Mouse (Mus musculus) CH12.LX (cell line): Measurements from ENCODE around the gene Mapk6. TPM values are rescaled to one million over a fixed set of nuclear protein-coding genes. Genes with fewer than 3 reads are reported as not detected.

Experiments used
- DNase-seq: peaks from one replicate; pipeline ENCODE4 v3.0.0-alpha.2; 2013; ENCODE audit errors: extremely low read depth
- H3K27ac ChIP-seq: 2 replicates; pipeline ENCODE4 v1.5.1; 2012; ENCODE audit warnings: low read depth, mild to moderate bottlenecking, control low read depth, moderate library complexity; ENCODE audit not compliant: insufficient read depth
- H3K27me3 ChIP-seq: replicated peaks from 2 replicates; pipeline ENCODE3; 2012; ENCODE audit warnings: inconsistent platforms
- H3K36me3 ChIP-seq, 2 experiments: replicated peaks in 1 of 2; 2 replicates each; pipeline versions ENCODE3 to v1.6.1; 2012; ENCODE audit warnings: inconsistent platforms in 1 of 2, low read length in 1 of 2, mild to moderate bottlenecking in 1 of 2, mixed read lengths in 1 of 2, moderate library complexity in 1 of 2; ENCODE audit not compliant: control insufficient read depth in 1 of 2, insufficient read depth in 1 of 2
- H3K4me1 ChIP-seq, 2 experiments: 2 replicates each; pipeline ENCODE4 v1.6.1; 2012; ENCODE audit warnings: inconsistent platforms in 1 of 2, moderate library complexity in 1 of 2; ENCODE audit not compliant: insufficient read depth in 2 of 2, control insufficient read depth in 1 of 2
- H3K4me2 ChIP-seq: 2 replicates; pipeline ENCODE4 v1.6.1; 2012; ENCODE audit warnings: low read depth, mild to moderate bottlenecking, control low read depth; ENCODE audit not compliant: poor library complexity, insufficient read depth, severe bottlenecking
- H3K4me3 ChIP-seq, 3 experiments: fragments of 150-350 bp in 1 of 3; sonication (generic) in 1 of 3; replicated peaks in 1 of 3; 2 replicates each; pipeline versions ENCODE3 to v1.5.1; 2011 to 2012; ENCODE audit warnings: low read depth in 2 of 3, low read length in 2 of 3, mild to moderate bottlenecking in 2 of 3, moderate library complexity in 2 of 3, control low read depth in 1 of 3, improper control_type of control experiment in 1 of 3, inconsistent platforms in 1 of 3, mixed read lengths in 1 of 3; ENCODE audit not compliant: poor library complexity in 1 of 3
- H3K79me2 ChIP-seq: replicated peaks from 2 replicates; pipeline ENCODE4 v1.6.1; 2012; ENCODE audit warnings: mild to moderate bottlenecking, moderate library complexity; ENCODE audit not compliant: control insufficient read depth, poor library complexity, insufficient read depth, severe bottlenecking; ENCODE audit errors: extremely low read depth
- H3K9ac ChIP-seq: 2 replicates; pipeline ENCODE4 v1.6.1; 2012; ENCODE audit warnings: low read depth, mild to moderate bottlenecking, control low read depth, moderate library complexity; ENCODE audit not compliant: insufficient read depth
- H3K9me3 ChIP-seq: replicated peaks from 2 replicates; pipeline ENCODE3; 2012; ENCODE audit warnings: low read length, inconsistent platforms, mixed read lengths
- CTCF ChIP-seq, 2 experiments: IDR thresholded peaks in 1 of 2; conservative IDR thresholded peaks in 1 of 2; 2 replicates each; pipeline ENCODE4 v1.5.1; 2011 to 2012; ENCODE audit warnings: low read depth in 2 of 2, low read length in 2 of 2, improper control_type of control experiment in 1 of 2, inconsistent platforms in 1 of 2, mild to moderate bottlenecking in 1 of 2, moderate library complexity in 1 of 2
- ELF1 ChIP-seq: IDR thresholded peaks from 2 replicates; pipeline ENCODE4 v1.6.1; 2014; ENCODE audit warnings: low read depth, mild to moderate bottlenecking, inconsistent platforms, low read length, improper control_type of control experiment
- EP300 ChIP-seq: IDR thresholded peaks from 2 replicates; pipeline ENCODE4 v1.6.1; 2011; ENCODE audit warnings: low read length, improper control_type of control experiment
- ETS1 ChIP-seq: conservative IDR thresholded peaks from 2 replicates; pipeline ENCODE4 v1.6.1; 2012; ENCODE audit warnings: low read depth, mild to moderate bottlenecking, inconsistent platforms, low read length, improper control_type of control experiment, moderate library complexity
- HCFC1 ChIP-seq: IDR thresholded peaks from 2 replicates; pipeline ENCODE4 v1.6.1; 2012; ENCODE audit warnings: low read depth, mild to moderate bottlenecking, inconsistent platforms, low read length, improper control_type of control experiment
- IRF4 ChIP-seq: IDR thresholded peaks from 2 replicates; pipeline ENCODE4 v1.6.1; 2014; ENCODE audit warnings: low read depth, mild to moderate bottlenecking, inconsistent platforms, low read length, improper control_type of control experiment
- JUND ChIP-seq: conservative IDR thresholded peaks from 2 replicates; pipeline ENCODE4 v1.6.1; 2011; ENCODE audit warnings: low read depth, low read length, improper control_type of control experiment
- KAT2A ChIP-seq: IDR thresholded peaks from 2 replicates; pipeline ENCODE4 v1.6.1; 2012; ENCODE audit warnings: low read length, improper control_type of control experiment, inconsistent platforms; ENCODE audit not compliant: insufficient replicate concordance
- MAX ChIP-seq: IDR thresholded peaks from 2 replicates; pipeline ENCODE4 v1.6.1; 2011; ENCODE audit warnings: low read length, improper control_type of control experiment
- MAZ ChIP-seq: IDR thresholded peaks from 2 replicates; pipeline ENCODE4 v1.6.1; 2012; ENCODE audit warnings: low read depth, mild to moderate bottlenecking, inconsistent platforms, low read length, improper control_type of control experiment, moderate library complexity
- MXI1 ChIP-seq: IDR thresholded peaks from 2 replicates; pipeline ENCODE4 v1.6.1; 2011; ENCODE audit warnings: mild to moderate bottlenecking, low read depth, low read length, improper control_type of control experiment
- NELFE ChIP-seq: IDR thresholded peaks from 2 replicates; pipeline ENCODE4 v1.6.1; 2011; ENCODE audit warnings: low read depth, low read length, improper control_type of control experiment
- RAD21 ChIP-seq: IDR thresholded peaks from 2 replicates; pipeline ENCODE4 v1.6.1; 2011; ENCODE audit warnings: low read depth, mild to moderate bottlenecking, low read length, improper control_type of control experiment, moderate library complexity
- RCOR1 ChIP-seq: conservative IDR thresholded peaks from 2 replicates; pipeline ENCODE4 v1.6.1; 2012; ENCODE audit warnings: low read depth, mild to moderate bottlenecking, inconsistent platforms, low read length, improper control_type of control experiment
- SMC3 ChIP-seq: IDR thresholded peaks from 2 replicates; pipeline ENCODE4 v1.6.1; 2011; ENCODE audit warnings: low read depth, low read length, improper control_type of control experiment
- TBP ChIP-seq: conservative IDR thresholded peaks from 2 replicates; pipeline ENCODE4 v1.6.1; 2011; ENCODE audit warnings: low read depth, low read length, improper control_type of control experiment
- UBTF ChIP-seq: IDR thresholded peaks from 2 replicates; pipeline ENCODE4 v1.6.1; 2012; ENCODE audit warnings: low read depth, mild to moderate bottlenecking, inconsistent platforms, low read length, improper control_type of control experiment, moderate library complexity
- ZC3H11A ChIP-seq: IDR thresholded peaks from 2 replicates; pipeline ENCODE4 v1.6.1; 2012; ENCODE audit warnings: low read depth, mild to moderate bottlenecking, inconsistent platforms, low read length, improper control_type of control experiment
- ZKSCAN1 ChIP-seq: IDR thresholded peaks from 2 replicates; pipeline ENCODE4 v1.6.1; 2012; ENCODE audit warnings: low read depth, inconsistent platforms, low read length, improper control_type of control experiment, borderline replicate concordance
- ZNF384 ChIP-seq: IDR thresholded peaks from 2 replicates; pipeline ENCODE4 v1.6.1; 2012; ENCODE audit warnings: low read depth, low read length, improper control_type of control experiment, inconsistent platforms
- dilution Hi-C: fragments of 300-500 bp; cut with MboI; formaldehyde crosslinking; loops from 2 replicates; pipeline ENCODE4 v1.14.3; 2020; ENCODE audit warnings: low sequenced_read_pairs; ENCODE audit not compliant: extremely low pct_unique_long_range_greater_than_20kb, extremely low pct_ligation_motif_present
- in situ Hi-C: fragments of 300-500 bp; cut with MboI; formaldehyde crosslinking; loops from 3 replicates; pipeline ENCODE4 v1.14.3; 2019; ENCODE audit warnings: low sequenced_read_pairs, low pct_ligation_motif_present, low pct_unique_long_range_greater_than_20kb, mixed read lengths
- polyA plus RNA-seq: library from polyadenylated mRNA; unstranded; fragments of >175 nt; gene quantifications from 2 replicates; pipeline ENCODE4 v1.2.1, GENCODE M21; 2012; ENCODE audit warnings: low read depth; ENCODE audit not compliant: insufficient read length
- total RNA-seq, 2 experiments: library from RNA; depleted of rRNA; stranded (reverse); fragments of 300-350 nt in 1 of 2; fragments of >200 nt in 1 of 2; gene quantifications; 2 replicates each; pipeline ENCODE4 v1.2.3; 2012 to 2014

Gene Mapk6
- total and polyA plus RNA-seq, 3 experiments, result 23.3 to 62.2 (median 34.2) TPM

DNA sequence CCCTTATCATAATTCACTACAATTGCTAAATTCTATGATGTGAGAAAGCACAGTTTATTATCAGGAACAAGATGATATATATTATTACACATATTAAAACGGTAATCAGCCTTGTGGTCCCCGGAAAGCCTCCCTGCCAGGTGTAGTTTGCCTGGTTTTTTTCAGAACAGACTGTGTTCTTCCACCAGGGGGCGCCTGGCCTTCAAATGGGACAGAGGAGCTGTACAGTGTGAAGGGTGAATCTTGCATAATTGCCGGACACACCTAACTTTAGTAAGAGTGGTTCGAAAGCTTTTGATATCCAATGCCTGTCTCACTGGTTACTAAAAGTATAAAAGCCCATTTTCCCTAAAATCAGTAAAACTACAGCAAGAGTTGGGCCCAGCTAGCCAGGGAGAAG, 48.1 kb downstream of the Mapk6 start:
- Histone ChIP-seq H3K27me3 (no peaks in the 10 kb centered on the region), H3K4me1 (peaks cover 0 to 14% of the 10 kb centered on the region in 2 experiments; a peak in 2 of 4 replicates), H3K36me3 (no peaks in the 10 kb centered on the region), H3K79me2 (no peaks in the 10 kb centered on the region), H3K9ac (no peak overlapping the region), H3K27ac (no peak overlapping the region), H3K4me3 (no peak overlapping the region), H3K9me3 (no peaks in the 10 kb centered on the region), H3K4me2 (no peak overlapping the region)
- in situ Hi-C loops, result no loop called here
- TF ChIP-seq RAD21 (peak; percentile 76), ELF1 (peak; percentile 39; the same call in 1 of the 2 replicates), ETS1 (no peak), ZC3H11A (peak; percentile 43), MAX (no peak), CTCF (conservative IDR thresholded peaks at IDR 0.05 in 1 of 2, IDR thresholded peaks at IDR 0.05 in 1 of 2; ENCODE audit: low read depth in 2 of 2, low read length in 2 of 2) (peak; percentile 57 to 91), ZKSCAN1 (no peak), MXI1 (peak; percentile 41; the same call in 1 of the 2 replicates), IRF4 (peak; percentile 59; the same call in 1 of the 2 replicates), NELFE (peak; percentile 33; the same call in 1 of the 2 replicates), HCFC1 (no peak), SMC3 (peak; percentile 98), UBTF (no peak), ZNF384 (peak; percentile 82), EP300 (no peak), JUND (no peak; the same call in 1 of the 2 replicates), MAZ (no peak), KAT2A (no peak), RCOR1 (no peak)
- dilution Hi-C loops, result no loop called here
- DNase-seq, result peak; percentile 70

DNA sequence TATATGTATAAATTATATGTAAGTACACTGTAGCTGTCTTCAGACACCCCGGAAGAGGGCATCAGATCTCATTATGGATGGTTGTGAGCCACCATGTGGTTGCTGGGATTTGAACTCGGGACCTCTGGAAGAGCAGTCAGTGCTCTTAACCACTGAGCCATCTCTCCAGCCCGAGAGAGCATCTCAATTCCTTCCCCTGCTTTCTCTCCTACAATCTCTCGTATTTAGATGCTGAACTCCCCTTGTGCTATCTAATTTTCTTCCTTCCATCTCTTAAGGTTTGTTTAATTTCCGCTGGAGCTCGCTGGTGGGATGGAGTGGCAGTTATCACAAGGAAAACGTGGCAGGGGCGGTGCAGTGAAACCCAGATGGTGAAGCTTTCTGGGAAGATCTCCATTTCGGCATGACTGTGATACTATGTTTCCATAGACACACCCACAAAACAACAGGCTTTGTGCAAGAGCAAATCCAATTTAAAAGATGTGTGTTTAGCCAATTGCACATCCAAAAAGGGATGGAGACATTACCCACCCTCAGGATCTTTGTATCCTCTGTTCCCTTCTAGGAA, 52.6 kb downstream of the Mapk6 start:
- no peaks in the 10 kb centered on the region for H3K36me3 ChIP-seq
- H3K27me3 ChIP-seq, result no peaks in the 10 kb centered on the region
- no peak for DNase-seq
- in situ Hi-C loops (no loop called here), dilution Hi-C loops (no loop called here)
- H3K4me2 ChIP-seq, result no peak overlapping the region
- H3K9me3 ChIP-seq, result no peaks in the 10 kb centered on the region
- H3K4me1 ChIP-seq, result peaks cover 0 to 13% of the 10 kb centered on the region in 2 experiments; a peak in 2 of 4 replicates
- TF ChIP-seq TBP (peak; percentile 73), ZNF384 (no peak)
- no peak overlapping the region for H3K27ac ChIP-seq
- H3K9ac ChIP-seq, result no peak overlapping the region
- no peaks in the 10 kb centered on the region for H3K79me2 ChIP-seq
- no peak overlapping the region for H3K4me3 ChIP-seq
